19 mouse cellular contexts compared by ENCODE assay signal in genomic region chr10:69828770-69829169, GRCm38 (mm10).
DNase-seq lines count a peak whose midpoint lies in the region; ATAC-seq and TF ChIP-seq lines count a peak whose summit lies in the region.
"Had no signal": no experiment of that assay in that cellular context is flagged by ENCODE, and none has a peak within 500 bp of the region (broad histone marks: within the 10 kb centered on the region; RNA-seq: fewer than 3 reads in every experiment).

No protein-coding gene starts in this region.

- no peak for TF ChIP-seq CTCF in gastrocnemius, adult 2 months (IDR thresholded peaks at IDR 0.05)
- no peak for TF ChIP-seq CTCF in kidney, adult 2 months (conservative IDR thresholded peaks at IDR 0.05; ENCODE audit: insufficient read depth, insufficient read length, low read depth, low read length)
- no peak for TF ChIP-seq CTCF in midbrain, postnatal 0 days (IDR thresholded peaks at IDR 0.05)

- intact Hi-C loops in gastrocnemius, adult 2 months (cut with DNase I) = no loop called here

- no peak for DNase-seq in gastrocnemius, adult 2 months
- no peak for DNase-seq in gastrocnemius, postnatal 25 days
- peak; percentile 14 for DNase-seq in kidney, adult 2 months
- DNase-seq in lung, postnatal 36 days = peak; percentile 4
- no peak for DNase-seq in lung, adult 18-20 months
- DNase-seq in midbrain, postnatal 0 days (ENCODE audit: low spot score) = no peak
- DNase-seq: adrenal gland, postnatal 10 days; cerebellum, adult 9-10 months; gastrocnemius, postnatal 10 days; thymus, postnatal 14 days had no signal

- WGBS in kidney, adult 2 months = 56% methylated on average over 2 of the region's 2 CpGs
- 73% methylated on average over 2 of the region's 2 CpGs for WGBS in kidney, embryonic 14.5 days
- WGBS in forebrain, embryonic 16.5 days = 81% methylated on average over 2 of the region's 2 CpGs
- WGBS in midbrain, postnatal 0 days = 79% methylated on average over 2 of the region's 2 CpGs

- peak overlapping the region; percentile 64 for H3K27ac ChIP-seq in gastrocnemius, adult 2 months
- H3K27ac ChIP-seq in kidney, adult 2 months (ENCODE audit: insufficient read depth, low read depth, low read length) = peak overlapping the region; percentile 57
- no peak overlapping the region for H3K27ac ChIP-seq in kidney, embryonic 14.5 days (ENCODE audit: low read depth, low read length)
- H3K27ac ChIP-seq in forebrain, embryonic 16.5 days (ENCODE audit: low read length) = no peak overlapping the region
- no peak overlapping the region for H3K27ac ChIP-seq in midbrain, postnatal 0 days (ENCODE audit: low read depth, low read length)
- H3K27ac ChIP-seq: embryonic facial prominence, embryonic 10.5 days; hindbrain, postnatal 0 days; limb, embryonic 15.5 days; neural tube, embryonic 13.5 days had no signal

- H3K9me3 ChIP-seq in kidney, embryonic 14.5 days (ENCODE audit: control insufficient read depth, low read length) = no peaks in the 10 kb centered on the region
- H3K9me3 ChIP-seq in forebrain, embryonic 16.5 days (ENCODE audit: control insufficient read depth, low read length) = no peaks in the 10 kb centered on the region
- no peaks in the 10 kb centered on the region for H3K9me3 ChIP-seq in midbrain, postnatal 0 days (ENCODE audit: low read length)
- H3K9me3 ChIP-seq: embryonic facial prominence, embryonic 10.5 days; limb, embryonic 15.5 days; neural tube, embryonic 13.5 days had no signal

- H3K4me3 ChIP-seq in gastrocnemius, adult 2 months = no peak overlapping the region
- no peak overlapping the region for H3K4me3 ChIP-seq in kidney, adult 2 months (ENCODE audit: insufficient read depth, low read depth, low read length)
- no peak overlapping the region for H3K4me3 ChIP-seq in kidney, embryonic 14.5 days (ENCODE audit: low read length)
- H3K4me3 ChIP-seq in forebrain, embryonic 16.5 days (replicated peaks; ENCODE audit: low read length) = no peak overlapping the region
- H3K4me3 ChIP-seq in midbrain, postnatal 0 days (ENCODE audit: low read depth, low read length) = no peak overlapping the region
- H3K4me3 ChIP-seq: embryonic facial prominence, embryonic 10.5 days; limb, embryonic 15.5 days; neural tube, embryonic 13.5 days had no signal

- H3K27me3 ChIP-seq in kidney, adult 2 months (replicated peaks; ENCODE audit: control insufficient read depth, insufficient read depth, low read length) = no peaks in the 10 kb centered on the region
- no peaks in the 10 kb centered on the region for H3K27me3 ChIP-seq in kidney, embryonic 14.5 days (ENCODE audit: control insufficient read depth, insufficient read depth, low read length)
- H3K27me3 ChIP-seq in forebrain, embryonic 16.5 days (replicated peaks; ENCODE audit: control insufficient read depth, insufficient read depth, low read length) = no peaks in the 10 kb centered on the region
- H3K27me3 ChIP-seq in midbrain, postnatal 0 days (ENCODE audit: insufficient read depth, low read length) = no peaks in the 10 kb centered on the region
- H3K27me3 ChIP-seq: limb, embryonic 15.5 days; neural tube, embryonic 13.5 days had no signal

- TF ChIP-seq POLR2A in kidney, adult 2 months (IDR thresholded peaks at IDR 0.05; ENCODE audit: low read depth, low read length) = no peak

- no peak overlapping the region for H3K9ac ChIP-seq in kidney, embryonic 14.5 days (ENCODE audit: low read depth, low read length)
- H3K9ac ChIP-seq in forebrain, embryonic 16.5 days (replicated peaks; ENCODE audit: low read depth, low read length) = no peak overlapping the region
- no peak overlapping the region for H3K9ac ChIP-seq in midbrain, postnatal 0 days (replicated peaks; ENCODE audit: low read length, poor library complexity, severe bottlenecking)
- H3K9ac ChIP-seq: limb, embryonic 15.5 days; neural tube, embryonic 13.5 days had no signal

- no peak for ATAC-seq in kidney, embryonic 14.5 days (ENCODE audit: low FRiP score, low TSS enrichment)
- ATAC-seq in forebrain, embryonic 16.5 days = no peak
- ATAC-seq in midbrain, postnatal 0 days (ENCODE audit: low FRiP score) = no peak
- ATAC-seq: activated CD4-positive, CD25-positive, alpha-beta regulatory T cell, adult 4 months; hindbrain, postnatal 0 days; intestine, postnatal 0 days had no signal

- H3K36me3 ChIP-seq in kidney, adult 2 months (ENCODE audit: control insufficient read depth, insufficient read depth, low read length) = no peaks in the 10 kb centered on the region
- no peaks in the 10 kb centered on the region for H3K36me3 ChIP-seq in kidney, embryonic 14.5 days (ENCODE audit: control insufficient read depth, insufficient read depth, low read length)
- no peaks in the 10 kb centered on the region; the same call in 1 of the 2 replicates for H3K36me3 ChIP-seq in forebrain, embryonic 16.5 days (ENCODE audit: control insufficient read depth, insufficient read depth)
- peaks cover 10% of the 10 kb centered on the region for H3K36me3 ChIP-seq in midbrain, postnatal 0 days (ENCODE audit: insufficient read depth, low read length)

- H3K4me2 ChIP-seq in kidney, embryonic 14.5 days (replicated peaks; ENCODE audit: low read depth, low read length) = no peak overlapping the region
- no peak overlapping the region for H3K4me2 ChIP-seq in forebrain, embryonic 16.5 days (ENCODE audit: low read length)
- no peak overlapping the region for H3K4me2 ChIP-seq in midbrain, postnatal 0 days (ENCODE audit: low read depth, low read length, poor library complexity, severe bottlenecking)
- H3K4me2 ChIP-seq: limb, embryonic 15.5 days; midbrain, embryonic 11.5 days; neural tube, embryonic 13.5 days had no signal

- H3K4me1 ChIP-seq in kidney, adult 2 months (ENCODE audit: control insufficient read depth, insufficient read depth, low read length) = no peaks in the 10 kb centered on the region
- peaks cover 6% of the 10 kb centered on the region; the same call in 1 of the 2 replicates for H3K4me1 ChIP-seq in kidney, embryonic 14.5 days (ENCODE audit: control insufficient read depth, insufficient read depth, low read length)
- no peaks in the 10 kb centered on the region for H3K4me1 ChIP-seq in forebrain, embryonic 16.5 days (replicated peaks; ENCODE audit: control insufficient read depth, insufficient read depth, low read length)
- no peaks in the 10 kb centered on the region for H3K4me1 ChIP-seq in midbrain, postnatal 0 days (ENCODE audit: insufficient read depth, low read length)
- H3K4me1 ChIP-seq: embryonic facial prominence, embryonic 10.5 days; limb, embryonic 15.5 days had no signal

Comparison
In these comparisons a context has a peak if more than half of its experiments do, and no peak if none do; other contexts are left out.
1. DNase-seq: peak in kidney, adult 2 months (single experiment) and lung, postnatal 36 days (single experiment); none in gastrocnemius, adult 2 months (single experiment), gastrocnemius, postnatal 25 days (single experiment), lung, adult 18-20 months (0 of 2) and midbrain, postnatal 0 days (single experiment).
2. H3K27ac ChIP-seq: peak in gastrocnemius, adult 2 months (single experiment) and kidney, adult 2 months (single experiment); none in kidney, embryonic 14.5 days (single experiment), forebrain, embryonic 16.5 days (single experiment) and midbrain, postnatal 0 days (single experiment).